Mouse (Mus musculus): Measurements from ENCODE around the gene Hoxa10. TPM values are rescaled to one million over a fixed set of nuclear protein-coding genes. Genes with fewer than 3 reads are reported as not detected.

Gene Hoxa10
- total and polyA plus RNA-seq, 3 experiments: not detected

- H3K79me2 ChIP-seq (ENCODE audit: control insufficient read depth, insufficient read depth, low read length, poor library complexity): no peaks in the 10 kb centered on the region
- TF ChIP-seq RAD21 (IDR thresholded peaks at IDR 0.05; ENCODE audit: low read depth, low read length) (no peak), TAL1 (IDR thresholded peaks at IDR 0.05; ENCODE audit: low read length) (no peak), HCFC1 (IDR thresholded peaks at IDR 0.05; ENCODE audit: low read depth, low read length) (no peak), ELF1 (IDR thresholded peaks at IDR 0.05; ENCODE audit: low read depth, low read length) (no peak), POLR2A (IDR thresholded peaks at IDR 0.05; ENCODE audit: control insufficient read depth in 1 of 2, insufficient read depth in 1 of 2, low read depth in 1 of 2, low read length in 2 of 2, poor library complexity in 1 of 2) (no peak), GATA1 (IDR thresholded peaks at IDR 0.05; ENCODE audit: low read depth, low read length) (no peak), MYB (IDR thresholded peaks at IDR 0.05; ENCODE audit: low read depth, low read length) (no peak), SIN3A (IDR thresholded peaks at IDR 0.05; ENCODE audit: low read length) (no peak), MYC (IDR thresholded peaks at IDR 0.05; ENCODE audit: low read depth, low read length) (no peak), POLR2AphosphoS2 (IDR thresholded peaks at IDR 0.05; ENCODE audit: low read length) (no peak), CTCF (IDR thresholded peaks at IDR 0.05 in 2 of 3, conservative IDR thresholded peaks at IDR 0.05 in 1 of 3; ENCODE audit: control insufficient read depth in 1 of 3, insufficient read depth in 1 of 3, low read depth in 2 of 3, low read length in 3 of 3, poor library complexity in 1 of 3, severe bottlenecking in 1 of 3) (no peak), JUND (IDR thresholded peaks at IDR 0.05; ENCODE audit: low read depth, low read length) (no peak), UBTF (IDR thresholded peaks at IDR 0.05; ENCODE audit: borderline replicate concordance, insufficient read depth, low read depth, low read length) (no peak)
- no peak overlapping the region for H3K4me3 ChIP-seq (ENCODE audit: control insufficient read depth in 1 of 2, insufficient read depth in 1 of 2, low read depth in 2 of 2, low read length in 2 of 2)
- H3K4me1 ChIP-seq (ENCODE audit: control insufficient read depth in 1 of 2, insufficient read depth in 2 of 2, low read length in 2 of 2): no peaks in the 10 kb centered on the region
- no peak for DNase-seq (ENCODE audit: low read depth, low spot score)
- no peak overlapping the region for H3K27ac ChIP-seq (ENCODE audit: control insufficient read depth, low read depth, low read length)
- H3K9ac ChIP-seq (ENCODE audit: control insufficient read depth, low read depth, low read length, poor library complexity, severe bottlenecking): no peak overlapping the region
- H3K9me3 ChIP-seq (replicated peaks; ENCODE audit: insufficient read depth, low read length): no peaks in the 10 kb centered on the region
- H3K36me3 ChIP-seq (ENCODE audit: control insufficient read depth in 1 of 2, insufficient read depth in 2 of 2, low read length in 2 of 2): no peaks in the 10 kb centered on the region
- no peaks in the 10 kb centered on the region for H3K27me3 ChIP-seq (ENCODE audit: control insufficient read depth in 1 of 2, insufficient read depth in 2 of 2, low read length in 2 of 2)
Observed at GRCm38 (mm10) chr6:52218643-52219215, 21.9 kb downstream of the Hoxa10 start.

GRCm38 (mm10) chr6:52217895-52218642, 22.6 kb downstream of the Hoxa10 start:
- no peak for TF ChIP-seq MYB (IDR thresholded peaks at IDR 0.05; ENCODE audit: low read depth, low read length)
- no peak for TF ChIP-seq JUND (IDR thresholded peaks at IDR 0.05; ENCODE audit: low read depth, low read length)
- no peak for TF ChIP-seq E2F4 (IDR thresholded peaks at IDR 0.05; ENCODE audit: borderline replicate concordance, low read depth, low read length)
- TF ChIP-seq MAFK (IDR thresholded peaks at IDR 0.05; ENCODE audit: borderline replicate concordance, low read depth, low read length): no peak
- TF ChIP-seq CTCF (IDR thresholded peaks at IDR 0.05 in 2 of 3, conservative IDR thresholded peaks at IDR 0.05 in 1 of 3; ENCODE audit: control insufficient read depth in 1 of 3, insufficient read depth in 1 of 3, low read depth in 2 of 3, low read length in 3 of 3, poor library complexity in 1 of 3, severe bottlenecking in 1 of 3): no peak
- TF ChIP-seq USF2 (IDR thresholded peaks at IDR 0.05; ENCODE audit: borderline replicate concordance in 1 of 2, insufficient read depth in 1 of 2, low read depth in 1 of 2, low read length in 2 of 2): no peak
- no peak for TF ChIP-seq MXI1 (IDR thresholded peaks at IDR 0.05; ENCODE audit: low read depth, low read length)
- no peak for TF ChIP-seq SIN3A (IDR thresholded peaks at IDR 0.05; ENCODE audit: low read length)
- TF ChIP-seq HCFC1 (IDR thresholded peaks at IDR 0.05; ENCODE audit: low read depth, low read length): no peak
- no peak for TF ChIP-seq ZNF384 (IDR thresholded peaks at IDR 0.05; ENCODE audit: low read depth, low read length)
- no peak for TF ChIP-seq NELFE (IDR thresholded peaks at IDR 0.05; ENCODE audit: low read depth, low read length)
- TF ChIP-seq ZC3H11A (IDR thresholded peaks at IDR 0.05; ENCODE audit: low read depth, low read length): no peak
- TF ChIP-seq USF1 (IDR thresholded peaks at IDR 0.05; ENCODE audit: low read depth, low read length): no peak
- no peak for TF ChIP-seq ETS1 (IDR thresholded peaks at IDR 0.05; ENCODE audit: low read depth, low read length)
- no peak for TF ChIP-seq RAD21 (IDR thresholded peaks at IDR 0.05; ENCODE audit: low read depth, low read length)
- TF ChIP-seq CHD2 (IDR thresholded peaks at IDR 0.05; ENCODE audit: low read length): no peak
- no peak for TF ChIP-seq ELF1 (IDR thresholded peaks at IDR 0.05; ENCODE audit: low read depth, low read length)
- no peak for TF ChIP-seq SMC3 (IDR thresholded peaks at IDR 0.05; ENCODE audit: low read depth, low read length)
- no peak for TF ChIP-seq ZKSCAN1 (IDR thresholded peaks at IDR 0.05; ENCODE audit: low read depth, low read length)
- TF ChIP-seq NRF1 (IDR thresholded peaks at IDR 0.05; ENCODE audit: insufficient read depth, low read depth, low read length, poor library complexity, severe bottlenecking): no peak
- no peaks in the 10 kb centered on the region for H3K79me2 ChIP-seq (ENCODE audit: control insufficient read depth, insufficient read depth, low read length, poor library complexity)
- no peaks in the 10 kb centered on the region for H3K4me1 ChIP-seq (ENCODE audit: control insufficient read depth in 1 of 2, insufficient read depth in 2 of 2, low read length in 2 of 2)
- H3K9me3 ChIP-seq (replicated peaks; ENCODE audit: insufficient read depth, low read length): no peaks in the 10 kb centered on the region
- no peaks in the 10 kb centered on the region for H3K27me3 ChIP-seq (ENCODE audit: control insufficient read depth in 1 of 2, insufficient read depth in 2 of 2, low read length in 2 of 2)
- H3K9ac ChIP-seq (ENCODE audit: control insufficient read depth, low read depth, low read length, poor library complexity, severe bottlenecking): no peak overlapping the region
- no peaks in the 10 kb centered on the region for H3K36me3 ChIP-seq (ENCODE audit: control insufficient read depth in 1 of 2, insufficient read depth in 2 of 2, low read length in 2 of 2)
- DNase-seq (ENCODE audit: low read depth, low spot score): no peak
- H3K4me3 ChIP-seq (ENCODE audit: control insufficient read depth in 1 of 2, insufficient read depth in 1 of 2, low read depth in 2 of 2, low read length in 2 of 2): no peak overlapping the region
- H3K27ac ChIP-seq (ENCODE audit: control insufficient read depth, low read depth, low read length): no peak overlapping the region

Measured in MEL (cell line).